Mouse (Mus musculus) retina, postnatal 7 days (tissue): ENCODE results near the gene Rhbdd1.
A peak's percentile ranks its signal among the peaks of the same experiment; 100 is the strongest.

Experiments
- DNase-seq: peaks from one replicate; pipeline ENCODE4 v3.0.0-alpha.2; 2012; ENCODE audit warnings: low read depth, low spot score

Rhbdd1 gene

GRCm38 (mm10) chr1:82316111-82316745 lies at the start of gene Rhbdd1:
TSS of gene Rhbdd1 (plus strand) at chr1:82316452.
- DNase-seq = peak; percentile 98

GRCm38 (mm10) chr1:82267547-82267946 lies 48.7 kb upstream of the Rhbdd1 start:
- no peak for DNase-seq

- no peak for DNase-seq
These were observed 44.0 kb upstream of the Rhbdd1 start for GRCm38 (mm10) chr1:82272231-82272630.

GRCm38 (mm10) chr1:82273529-82273928 lies 42.7 kb upstream of the Rhbdd1 start:
- DNase-seq = no peak

GRCm38 (mm10) chr1:82274361-82274760 lies 41.9 kb upstream of the Rhbdd1 start:
- no peak for DNase-seq

GRCm38 (mm10) chr1:82279768-82280167 lies 36.5 kb upstream of the Rhbdd1 start:
- DNase-seq = no peak

GRCm38 (mm10) chr1:82281823-82282222 lies 34.4 kb upstream of the Rhbdd1 start:
- DNase-seq = no peak

- peak; percentile 80 for DNase-seq
These were observed 33.1 kb upstream of the Rhbdd1 start for GRCm38 (mm10) chr1:82282992-82283611.

- no peak for DNase-seq
These were observed 32.4 kb upstream of the Rhbdd1 start for GRCm38 (mm10) chr1:82283901-82284301.

- DNase-seq = no peak
These were observed 31.8 kb upstream of the Rhbdd1 start for GRCm38 (mm10) chr1:82284403-82284802.

- no peak for DNase-seq
These were observed 30.6 kb upstream of the Rhbdd1 start for GRCm38 (mm10) chr1:82285461-82286189.

- DNase-seq = no peak
These were observed 29.8 kb upstream of the Rhbdd1 start for GRCm38 (mm10) chr1:82286190-82287051.

GRCm38 (mm10) chr1:82287052-82287775 lies 29.0 kb upstream of the Rhbdd1 start:
- no peak for DNase-seq

- DNase-seq = no peak
These were observed 28.4 kb upstream of the Rhbdd1 start for GRCm38 (mm10) chr1:82287776-82288325.

GRCm38 (mm10) chr1:82288421-82288990 lies 27.7 kb upstream of the Rhbdd1 start:
- no peak for DNase-seq

GRCm38 (mm10) chr1:82289116-82289989 lies 26.9 kb upstream of the Rhbdd1 start:
- no peak for DNase-seq

GRCm38 (mm10) chr1:82289990-82290681 lies 26.1 kb upstream of the Rhbdd1 start:
- DNase-seq = no peak

- no peak for DNase-seq
These were observed 25.5 kb upstream of the Rhbdd1 start for GRCm38 (mm10) chr1:82290723-82291150.
